Mouse (Mus musculus): Measurements from ENCODE around the gene Olfr467. TPM values are rescaled to one million over a fixed set of nuclear protein-coding genes. Genes with fewer than 3 reads are reported as not detected.

Olfr467 gene
- not detected in 2 replicates for total RNA-seq (2012; rRNA removed)

GRCm38 (mm10) chr7:107811963-107812362 is at the start of gene Olfr467:
TSS of gene Olfr467 (plus strand) at chr7:107812263.
- Histone ChIP-seq H3K9ac (ENCODE audit: insufficient read depth, low read depth, low read length, poor library complexity, severe bottlenecking) (no peak within 1 kb of the TSS), H3K4me3 (ENCODE audit: insufficient read depth in 1 of 2, low read depth in 1 of 2, low read length in 2 of 2, poor library complexity in 1 of 2, severe bottlenecking in 1 of 2) (no peak within 1 kb of the TSS), H3K9me3 (ENCODE audit: control insufficient read depth, insufficient read depth, low read depth, low read length) (no peaks in the 10 kb centered on the region), H3K36me3 (ENCODE audit: control insufficient read depth, insufficient read depth, low read length, poor library complexity, severe bottlenecking) (no peaks in the 10 kb centered on the region), H3K4me1 (ENCODE audit: control insufficient read depth in 2 of 2, insufficient read depth in 2 of 2, low read length in 2 of 2, poor library complexity in 1 of 2) (no peaks in the 10 kb centered on the region), H3K27ac (ENCODE audit: insufficient read depth, low read depth, low read length, poor library complexity, severe bottlenecking) (no peak within 1 kb of the TSS)
- in situ Hi-C loops (cut with MboI; ENCODE audit: low sequenced_read_pairs in 2 of 2, unreplicated experiment in 2 of 2) = no loop called here
- DNase-seq (ENCODE audit: low read depth, low spot score) = no peak
- TF ChIP-seq HCFC1 (IDR thresholded peaks at IDR 0.05; ENCODE audit: borderline replicate concordance, insufficient read depth, low read length) (no peak), CHD2 (IDR thresholded peaks at IDR 0.05; ENCODE audit: low read depth, low read length) (no peak), ZC3H11A (IDR thresholded peaks at IDR 0.05; ENCODE audit: borderline replicate concordance, low read depth, low read length) (no peak)

- H3K36me3 ChIP-seq (ENCODE audit: control insufficient read depth, insufficient read depth, low read length, poor library complexity, severe bottlenecking) = no peaks in the 10 kb centered on the region
- TF ChIP-seq MAFK (IDR thresholded peaks at IDR 0.05; ENCODE audit: insufficient read depth, low read depth, low read length) = peak; percentile 86
- TF ChIP-seq ZNF384 (IDR thresholded peaks at IDR 0.05; ENCODE audit: low read depth, low read length) = no peak
- in situ Hi-C loops (cut with MboI; ENCODE audit: low sequenced_read_pairs in 2 of 2, unreplicated experiment in 2 of 2) = no loop called here
Observed at GRCm38 (mm10) chr7:107770812-107771211, 41.3 kb upstream of the Olfr467 start.

DNA sequence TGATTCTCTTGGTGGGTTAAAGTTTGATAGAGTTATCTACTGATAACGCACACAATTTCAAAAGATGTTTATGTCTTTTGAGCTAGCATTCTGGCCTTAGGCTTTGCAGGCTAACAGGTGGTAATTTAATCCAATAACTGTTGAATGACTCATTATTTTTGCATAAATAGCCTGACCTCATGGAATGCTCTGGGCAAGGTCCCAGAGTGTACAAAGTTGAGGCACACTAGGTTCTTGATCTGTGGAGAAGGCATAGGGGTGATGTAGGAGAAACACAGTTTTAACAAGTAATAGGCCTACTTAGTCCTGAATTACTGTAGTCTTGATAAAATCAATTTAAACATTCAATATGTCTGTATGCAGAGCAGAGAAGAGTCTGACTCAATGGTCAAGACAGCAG is 33.8 kb upstream of the Olfr467 start:
- in situ Hi-C loops (cut with MboI; ENCODE audit: low sequenced_read_pairs in 2 of 2, unreplicated experiment in 2 of 2) = no loop called here
- no peak overlapping the region for H3K27ac ChIP-seq (ENCODE audit: insufficient read depth, low read depth, low read length, poor library complexity, severe bottlenecking)
- no peak overlapping the region for H3K9ac ChIP-seq (ENCODE audit: insufficient read depth, low read depth, low read length, poor library complexity, severe bottlenecking)
- no peaks in the 10 kb centered on the region for H3K36me3 ChIP-seq (ENCODE audit: control insufficient read depth, insufficient read depth, low read length, poor library complexity, severe bottlenecking)
- DNase-seq (ENCODE audit: low read depth, low spot score) = no peak
- H3K9me3 ChIP-seq (ENCODE audit: control insufficient read depth, insufficient read depth, low read depth, low read length) = no peaks in the 10 kb centered on the region
- no peaks in the 10 kb centered on the region for H3K4me1 ChIP-seq (ENCODE audit: control insufficient read depth in 2 of 2, insufficient read depth in 2 of 2, low read length in 2 of 2, poor library complexity in 1 of 2)
- TF ChIP-seq ZC3H11A (IDR thresholded peaks at IDR 0.05; ENCODE audit: borderline replicate concordance, low read depth, low read length) (no peak), HCFC1 (IDR thresholded peaks at IDR 0.05; ENCODE audit: borderline replicate concordance, insufficient read depth, low read length) (no peak), CHD2 (IDR thresholded peaks at IDR 0.05; ENCODE audit: low read depth, low read length) (no peak), ZNF384 (IDR thresholded peaks at IDR 0.05; ENCODE audit: low read depth, low read length) (no peak), MAFK (IDR thresholded peaks at IDR 0.05; ENCODE audit: insufficient read depth, low read depth, low read length) (no peak)
- H3K4me3 ChIP-seq (ENCODE audit: insufficient read depth in 1 of 2, low read depth in 1 of 2, low read length in 2 of 2, poor library complexity in 1 of 2, severe bottlenecking in 1 of 2) = no peak overlapping the region

More at GRCm38 (mm10) chr7:107770812-107771211, 41.3 kb upstream of the Olfr467 start:
- Histone ChIP-seq H3K9me3 (ENCODE audit: control insufficient read depth, insufficient read depth, low read depth, low read length) (no peaks in the 10 kb centered on the region), H3K4me3 (ENCODE audit: insufficient read depth in 1 of 2, low read depth in 1 of 2, low read length in 2 of 2, poor library complexity in 1 of 2, severe bottlenecking in 1 of 2) (no peak overlapping the region), H3K4me1 (ENCODE audit: control insufficient read depth in 2 of 2, insufficient read depth in 2 of 2, low read length in 2 of 2, poor library complexity in 1 of 2) (peaks cover 0 to 11% of the 10 kb centered on the region in 2 experiments; a peak in 2 of 4 replicates), H3K9ac (ENCODE audit: insufficient read depth, low read depth, low read length, poor library complexity, severe bottlenecking) (no peak overlapping the region), H3K27ac (ENCODE audit: insufficient read depth, low read depth, low read length, poor library complexity, severe bottlenecking) (no peak overlapping the region)
- no peak for DNase-seq (ENCODE audit: low read depth, low spot score)

- H3K4me3 ChIP-seq (ENCODE audit: insufficient read depth in 1 of 2, low read depth in 1 of 2, low read length in 2 of 2, poor library complexity in 1 of 2, severe bottlenecking in 1 of 2) = no peak overlapping the region
- in situ Hi-C loops (cut with MboI; ENCODE audit: low sequenced_read_pairs in 2 of 2, unreplicated experiment in 2 of 2) = no loop called here
Observed at GRCm38 (mm10) chr7:107779611-107780010, 32.5 kb upstream of the Olfr467 start.

DNA sequence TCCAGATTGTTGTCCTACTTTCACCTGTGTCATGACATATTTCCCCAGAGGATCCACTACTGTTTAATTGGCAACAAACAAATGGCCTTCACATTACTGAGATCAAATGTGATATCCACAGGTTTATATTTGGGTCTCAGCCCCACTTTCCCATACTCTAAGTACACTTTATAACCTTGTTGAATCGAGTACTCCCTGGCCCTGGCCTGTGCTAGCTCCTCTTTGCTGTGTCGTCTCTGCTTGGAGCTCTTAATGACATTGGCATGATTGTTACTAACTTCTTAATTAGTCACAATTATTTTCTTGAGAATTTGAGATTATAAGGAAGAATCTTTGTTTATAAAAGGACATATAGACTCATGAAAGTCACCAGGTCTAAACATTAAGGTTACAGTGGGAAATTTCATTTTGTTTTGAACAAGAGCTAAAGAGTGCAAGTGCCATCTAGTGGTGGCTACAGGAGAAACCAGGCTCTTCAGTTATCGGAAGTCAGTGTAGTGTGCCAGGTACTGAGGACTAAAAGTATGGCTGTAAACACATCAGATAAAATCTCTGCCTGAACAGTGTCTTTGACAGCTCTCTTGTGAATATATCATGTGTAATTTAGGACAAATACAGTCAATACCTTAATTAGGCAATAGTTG is 24.0 kb upstream of the Olfr467 start:
- Histone ChIP-seq H3K36me3 (ENCODE audit: control insufficient read depth, insufficient read depth, low read length, poor library complexity, severe bottlenecking) (no peaks in the 10 kb centered on the region), H3K9me3 (ENCODE audit: control insufficient read depth, insufficient read depth, low read depth, low read length) (no peaks in the 10 kb centered on the region), H3K4me1 (ENCODE audit: control insufficient read depth in 2 of 2, insufficient read depth in 2 of 2, low read length in 2 of 2, poor library complexity in 1 of 2) (no peaks in the 10 kb centered on the region), H3K9ac (ENCODE audit: insufficient read depth, low read depth, low read length, poor library complexity, severe bottlenecking) (no peak overlapping the region), H3K27ac (ENCODE audit: insufficient read depth, low read depth, low read length, poor library complexity, severe bottlenecking) (no peak overlapping the region), H3K4me3 (ENCODE audit: insufficient read depth in 1 of 2, low read depth in 1 of 2, low read length in 2 of 2, poor library complexity in 1 of 2, severe bottlenecking in 1 of 2) (no peak overlapping the region)
- in situ Hi-C loops (cut with MboI; ENCODE audit: low sequenced_read_pairs in 2 of 2, unreplicated experiment in 2 of 2) = no loop called here
- DNase-seq (ENCODE audit: low read depth, low spot score) = peak; percentile 33
- no peak for TF ChIP-seq CHD2 (IDR thresholded peaks at IDR 0.05; ENCODE audit: low read depth, low read length)
- TF ChIP-seq ZC3H11A (IDR thresholded peaks at IDR 0.05; ENCODE audit: borderline replicate concordance, low read depth, low read length) = peak; percentile 56; the same call in 1 of the 2 replicates

More at GRCm38 (mm10) chr7:107779611-107780010, 32.5 kb upstream of the Olfr467 start:
- H3K27ac ChIP-seq (ENCODE audit: insufficient read depth, low read depth, low read length, poor library complexity, severe bottlenecking) = no peak overlapping the region
- TF ChIP-seq CHD2 (IDR thresholded peaks at IDR 0.05; ENCODE audit: low read depth, low read length) = no peak
- no peak for TF ChIP-seq HCFC1 (IDR thresholded peaks at IDR 0.05; ENCODE audit: borderline replicate concordance, insufficient read depth, low read length)
- TF ChIP-seq ZC3H11A (IDR thresholded peaks at IDR 0.05; ENCODE audit: borderline replicate concordance, low read depth, low read length) = peak; percentile 38; the same call in 1 of the 2 replicates
- no peaks in the 10 kb centered on the region for H3K9me3 ChIP-seq (ENCODE audit: control insufficient read depth, insufficient read depth, low read depth, low read length)
- no peaks in the 10 kb centered on the region for H3K36me3 ChIP-seq (ENCODE audit: control insufficient read depth, insufficient read depth, low read length, poor library complexity, severe bottlenecking)
- no peaks in the 10 kb centered on the region for H3K4me1 ChIP-seq (ENCODE audit: control insufficient read depth in 2 of 2, insufficient read depth in 2 of 2, low read length in 2 of 2, poor library complexity in 1 of 2)
- no peak for DNase-seq (ENCODE audit: low read depth, low spot score)
- H3K9ac ChIP-seq (ENCODE audit: insufficient read depth, low read depth, low read length, poor library complexity, severe bottlenecking) = no peak overlapping the region
